Mouse (Mus musculus) limb, embryonic 13.5 days (tissue): ENCODE data around the gene Pik3ca. TPM values are rescaled to one million over a fixed set of nuclear protein-coding genes. Genes with fewer than 3 reads are reported as not detected.

Source experiments
- ATAC-seq: fragments of 200-750 bp; cut with Nextera tagmentation; 2 replicates; pipeline ENCODE4 v1.8.0; 2017; ENCODE audit warnings: low read depth, moderate number of reproducible peaks, moderate TSS enrichment; ENCODE audit not compliant: low FRiP score
- H3K27ac ChIP-seq: fragments of 300-500 bp; sonication (generic); 2 replicates; pipeline ENCODE4 v1.5.1; 2015; ENCODE audit warnings: inconsistent platforms, mild to moderate bottlenecking, moderate library complexity
- H3K27me3 ChIP-seq: fragments of 300-500 bp; sonication (generic); 2 replicates; pipeline ENCODE4 v1.6.1; 2015; ENCODE audit warnings: mild to moderate bottlenecking, inconsistent platforms
- H3K36me3 ChIP-seq: fragments of 300-500 bp; sonication (generic); 2 replicates; pipeline ENCODE4 v1.6.1; 2015; ENCODE audit warnings: inconsistent platforms, mild to moderate bottlenecking, moderate library complexity
- H3K4me1 ChIP-seq: fragments of 300-500 bp; sonication (generic); 2 replicates; pipeline ENCODE4 v1.6.1; 2015; ENCODE audit warnings: inconsistent platforms
- H3K4me2 ChIP-seq: fragments of 300-500 bp; sonication (generic); replicated peaks from 2 replicates; pipeline ENCODE4 v1.6.1; 2015; ENCODE audit warnings: inconsistent platforms, mild to moderate bottlenecking, moderate library complexity
- H3K4me3 ChIP-seq: fragments of 300-500 bp; sonication (generic); 2 replicates; pipeline ENCODE4 v1.5.1; 2015; ENCODE audit warnings: moderate library complexity, mild to moderate bottlenecking, inconsistent platforms
- H3K9ac ChIP-seq: fragments of 300-500 bp; sonication (generic); 2 replicates; pipeline ENCODE4 v1.6.1; 2015; ENCODE audit warnings: mild to moderate bottlenecking, inconsistent platforms
- H3K9me3 ChIP-seq: fragments of 300-500 bp; sonication (generic); 2 replicates; pipeline ENCODE4 v1.6.1; 2016; ENCODE audit warnings: inconsistent platforms
- WGBS: fragments of 180-500 bp; shearing (Covaris S2); methylation state at CpG from one replicate; pipeline ENCODE4 v1.1.7; 2015; 5-methylcytosine and 5-hydroxymethylcytosine counted together
- polyA plus RNA-seq: library from polyadenylated mRNA; unstranded; fragments of >200 nt; fragmentation: Nextera tagmentation; extraction: Ambion mirVana; gene quantifications from 2 replicates; pipeline ENCODE4 v1.2.1, GENCODE M21; 2015

The Pik3ca gene
- polyA plus RNA-seq, 1 experiment from 2014 or later: 10.6 TPM

DNA sequence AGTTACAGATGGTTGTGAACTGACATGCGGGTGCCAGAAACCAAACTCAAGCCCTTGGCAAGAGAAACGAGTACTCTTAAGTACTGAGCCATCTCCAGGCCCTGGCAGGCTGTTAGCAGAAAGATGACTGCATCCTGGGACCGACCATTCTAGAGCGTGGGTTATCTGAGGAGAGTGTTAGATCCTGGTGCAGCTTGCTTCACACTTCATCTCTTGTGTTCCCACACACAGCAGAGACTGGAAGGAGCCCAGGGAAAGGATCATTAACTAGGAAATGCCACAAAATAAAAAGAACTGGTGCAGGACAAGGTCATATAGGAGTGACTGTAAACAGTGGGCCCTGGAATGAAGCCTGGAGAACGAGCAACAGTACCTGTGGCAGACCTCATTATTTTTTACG, 73.6 kb downstream of the Pik3ca start:
- H3K9ac ChIP-seq: no peak overlapping the region
- ATAC-seq: peak; percentile 42; the same call in 1 of the 2 replicates
- WGBS: 32% methylated on average over 6 of the region's 6 CpGs
- H3K27ac ChIP-seq: peak overlapping the region; percentile 55; the same call in 1 of the 2 replicates
- H3K4me1 ChIP-seq: peaks cover 34% of the 10 kb centered on the region
- H3K36me3 ChIP-seq: 0 out of 2 replicates have a peak, but pooled peaks cover 12% of the 10 kb centered on the region
- no peaks in the 10 kb centered on the region for H3K27me3 ChIP-seq
- H3K4me2 ChIP-seq: no peak overlapping the region
- H3K4me3 ChIP-seq: no peak overlapping the region
- H3K9me3 ChIP-seq: no peaks in the 10 kb centered on the region

DNA sequence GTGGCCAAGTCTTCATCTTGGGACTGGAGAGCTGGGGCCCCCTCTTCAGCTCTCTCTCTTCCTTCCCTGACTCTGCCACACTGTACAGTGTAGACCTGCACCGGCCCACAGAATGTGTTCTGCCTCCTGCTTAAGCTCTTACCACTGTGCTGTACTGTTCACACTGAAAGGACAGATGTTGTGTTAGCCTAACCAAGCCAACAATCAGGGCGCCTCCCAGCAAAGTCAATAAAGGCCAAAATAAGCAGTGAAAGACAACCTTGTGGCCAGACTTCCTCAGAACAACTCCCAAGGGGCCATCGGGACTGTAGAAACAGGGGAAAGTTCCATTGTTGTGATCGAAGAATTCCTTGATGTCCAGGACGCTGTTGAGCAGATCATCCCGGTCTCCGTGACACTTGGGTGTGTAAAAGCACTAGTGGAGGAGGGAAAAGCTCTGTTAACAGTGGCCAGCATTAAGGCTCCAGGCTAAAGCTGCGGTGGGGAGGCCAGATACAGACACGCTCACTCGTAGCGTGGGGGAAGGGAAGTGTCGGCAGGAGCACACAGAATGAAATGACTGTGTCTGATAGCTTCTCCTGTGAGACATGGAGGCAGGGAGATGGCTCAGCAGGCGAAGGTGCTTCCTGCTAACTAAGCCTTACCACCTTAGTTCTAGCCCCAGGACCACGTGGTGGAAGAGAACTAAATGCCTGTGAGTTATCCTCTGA, 74.9 kb downstream of the Pik3ca start:
- H3K4me3 ChIP-seq: no peak overlapping the region
- H3K4me1 ChIP-seq: peaks cover 34% of the 10 kb centered on the region
- H3K36me3 ChIP-seq: 0 out of 2 replicates have a peak, but pooled peaks cover under 1% of the 10 kb centered on the region
- no peaks in the 10 kb centered on the region for H3K9me3 ChIP-seq
- H3K27ac ChIP-seq: no peak overlapping the region
- H3K9ac ChIP-seq: no peak overlapping the region
- H3K27me3 ChIP-seq: no peaks in the 10 kb centered on the region
- WGBS: 64% methylated on average over 14 of the region's 14 CpGs
- ATAC-seq: no peak
- H3K4me2 ChIP-seq: 0 out of 2 replicates have a peak overlapping the region, but pooled peaks have one; percentile 12

DNA sequence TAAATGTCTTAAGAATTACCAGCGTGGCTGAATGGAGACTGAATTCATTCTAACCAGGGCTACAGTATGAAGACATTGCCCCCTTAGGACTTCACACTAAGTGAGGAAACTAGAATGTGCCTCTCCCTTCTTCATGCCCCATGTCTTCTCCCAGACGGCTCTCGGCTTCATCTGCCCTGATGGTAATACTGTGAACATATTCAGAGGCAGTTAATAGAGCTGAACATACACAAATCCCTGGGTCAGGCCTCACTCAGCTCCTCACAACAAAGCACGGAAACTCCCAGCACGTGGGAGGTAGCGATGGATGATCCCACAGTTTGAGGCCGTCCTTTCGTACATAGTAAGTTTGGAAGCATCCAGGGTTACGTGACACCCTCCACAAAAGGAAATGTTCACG, 75.7 kb downstream of the Pik3ca start:
- 85% methylated on average over 10 of the region's 10 CpGs for WGBS
- Histone ChIP-seq H3K27ac (no peak overlapping the region), H3K9me3 (no peaks in the 10 kb centered on the region), H3K4me3 (no peak overlapping the region), H3K4me1 (peaks cover 34% of the 10 kb centered on the region), H3K4me2 (no peak overlapping the region), H3K36me3 (no peaks in the 10 kb centered on the region), H3K9ac (no peak overlapping the region), H3K27me3 (no peaks in the 10 kb centered on the region)
- no peak for ATAC-seq

DNA sequence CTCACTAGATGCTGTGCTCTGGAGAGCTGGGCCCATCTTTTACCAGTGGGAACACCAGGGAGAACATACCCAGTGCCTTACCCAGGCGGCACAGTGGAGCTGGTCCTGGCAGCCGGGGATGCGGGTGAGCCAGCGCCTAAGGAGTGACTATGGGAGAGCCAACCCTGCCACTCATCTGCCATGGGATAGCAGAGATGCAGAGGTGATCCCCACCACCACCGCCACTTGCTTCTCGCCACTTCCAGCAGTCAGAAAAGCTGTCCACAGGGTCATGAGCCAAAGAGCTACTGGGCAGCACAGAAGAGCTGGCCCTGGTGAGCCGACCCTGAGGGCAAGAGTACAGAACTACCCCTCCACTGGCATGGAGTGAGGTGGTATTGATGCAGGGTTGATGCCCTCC, 82.5 kb downstream of the Pik3ca start:
- no peaks in the 10 kb centered on the region for H3K27me3 ChIP-seq
- no peak for ATAC-seq
- H3K9me3 ChIP-seq: no peaks in the 10 kb centered on the region
- WGBS: 88% methylated on average over 7 of the region's 7 CpGs
- H3K4me2 ChIP-seq: no peak overlapping the region
- no peak overlapping the region for H3K9ac ChIP-seq
- no peak overlapping the region for H3K27ac ChIP-seq
- H3K36me3 ChIP-seq: no peaks in the 10 kb centered on the region
- no peak overlapping the region for H3K4me3 ChIP-seq
- no peaks in the 10 kb centered on the region for H3K4me1 ChIP-seq

DNA sequence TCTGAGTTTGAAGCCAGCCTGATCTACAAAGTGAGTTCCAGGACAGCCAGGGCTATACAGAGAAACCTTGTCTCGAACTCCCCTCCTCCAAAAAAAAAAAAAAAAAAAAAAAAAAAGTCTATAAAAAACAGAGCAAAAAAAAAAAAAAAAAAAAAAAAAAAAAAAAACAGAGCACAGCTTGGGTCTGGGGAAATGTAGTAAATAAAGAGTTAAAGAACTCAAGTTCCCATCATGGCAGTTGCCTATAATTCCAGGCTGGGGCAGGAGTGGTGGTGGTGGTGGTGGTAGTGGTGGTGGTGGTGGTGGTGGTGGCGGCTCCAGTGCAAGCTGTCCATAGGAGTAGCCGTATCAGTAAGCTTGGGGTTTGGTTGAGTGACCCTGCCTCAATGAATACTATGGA, 85.6 kb downstream of the Pik3ca start:
- no peak for ATAC-seq
- Histone ChIP-seq H3K27ac (no peak overlapping the region), H3K4me3 (no peak overlapping the region), H3K9ac (no peak overlapping the region), H3K36me3 (no peaks in the 10 kb centered on the region), H3K27me3 (no peaks in the 10 kb centered on the region), H3K4me2 (no peak overlapping the region), H3K9me3 (no peaks in the 10 kb centered on the region), H3K4me1 (no peaks in the 10 kb centered on the region)
- 77% methylated on average over 3 of the region's 3 CpGs for WGBS

DNA sequence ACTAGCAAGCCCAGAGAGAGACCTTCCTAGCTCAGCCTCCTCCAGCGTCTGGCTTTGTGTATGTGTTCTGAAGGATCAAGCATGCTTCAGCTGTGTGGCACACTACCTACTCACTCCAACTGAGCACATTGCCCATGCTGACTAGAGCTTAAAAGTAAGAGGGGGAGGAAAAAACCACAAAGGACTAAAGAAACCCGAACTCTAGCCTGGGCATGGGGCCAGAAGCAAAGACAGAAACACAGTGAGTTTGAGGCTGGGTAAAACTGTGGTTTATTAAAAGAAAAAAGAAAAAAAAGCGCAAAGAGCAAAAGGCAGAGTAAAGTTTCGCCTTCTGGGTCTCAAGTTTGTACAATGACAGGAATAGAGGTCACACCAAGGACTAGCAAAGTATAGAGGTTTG, 89.1 kb downstream of the Pik3ca start:
- Histone ChIP-seq H3K4me1 (no peaks in the 10 kb centered on the region), H3K4me2 (no peak overlapping the region), H3K9ac (no peak overlapping the region), H3K36me3 (no peaks in the 10 kb centered on the region), H3K27me3 (no peaks in the 10 kb centered on the region), H3K4me3 (no peak overlapping the region), H3K9me3 (no peaks in the 10 kb centered on the region), H3K27ac (no peak overlapping the region)
- WGBS: 67% methylated on average over 4 of the region's 4 CpGs
- ATAC-seq: no peak

DNA sequence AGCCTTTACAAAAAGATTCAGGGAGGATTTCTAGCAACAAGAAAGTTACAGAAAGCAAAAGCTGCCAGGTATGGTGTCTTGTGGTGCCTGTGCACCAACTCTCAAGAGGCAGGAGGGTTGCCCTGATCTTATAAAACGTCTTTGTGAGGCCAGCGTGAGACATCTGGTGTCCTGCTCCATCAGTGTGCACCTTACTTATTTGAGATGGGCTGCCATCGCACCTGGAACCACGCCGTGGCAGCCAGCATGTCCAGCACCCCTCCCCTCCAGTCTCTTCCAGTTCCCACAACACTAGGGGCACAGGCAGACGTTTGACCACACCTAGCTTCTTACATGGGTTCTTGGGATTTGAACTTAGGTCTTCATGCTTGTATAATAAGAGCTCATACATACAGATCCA, 90.7 kb downstream of the Pik3ca start:
- Histone ChIP-seq H3K9ac (no peak overlapping the region), H3K27ac (no peak overlapping the region), H3K4me1 (no peaks in the 10 kb centered on the region), H3K36me3 (no peaks in the 10 kb centered on the region), H3K4me3 (no peak overlapping the region), H3K4me2 (no peak overlapping the region), H3K27me3 (no peaks in the 10 kb centered on the region), H3K9me3 (no peaks in the 10 kb centered on the region)
- no peak for ATAC-seq
- 75% methylated on average over 6 of the region's 6 CpGs for WGBS

DNA sequence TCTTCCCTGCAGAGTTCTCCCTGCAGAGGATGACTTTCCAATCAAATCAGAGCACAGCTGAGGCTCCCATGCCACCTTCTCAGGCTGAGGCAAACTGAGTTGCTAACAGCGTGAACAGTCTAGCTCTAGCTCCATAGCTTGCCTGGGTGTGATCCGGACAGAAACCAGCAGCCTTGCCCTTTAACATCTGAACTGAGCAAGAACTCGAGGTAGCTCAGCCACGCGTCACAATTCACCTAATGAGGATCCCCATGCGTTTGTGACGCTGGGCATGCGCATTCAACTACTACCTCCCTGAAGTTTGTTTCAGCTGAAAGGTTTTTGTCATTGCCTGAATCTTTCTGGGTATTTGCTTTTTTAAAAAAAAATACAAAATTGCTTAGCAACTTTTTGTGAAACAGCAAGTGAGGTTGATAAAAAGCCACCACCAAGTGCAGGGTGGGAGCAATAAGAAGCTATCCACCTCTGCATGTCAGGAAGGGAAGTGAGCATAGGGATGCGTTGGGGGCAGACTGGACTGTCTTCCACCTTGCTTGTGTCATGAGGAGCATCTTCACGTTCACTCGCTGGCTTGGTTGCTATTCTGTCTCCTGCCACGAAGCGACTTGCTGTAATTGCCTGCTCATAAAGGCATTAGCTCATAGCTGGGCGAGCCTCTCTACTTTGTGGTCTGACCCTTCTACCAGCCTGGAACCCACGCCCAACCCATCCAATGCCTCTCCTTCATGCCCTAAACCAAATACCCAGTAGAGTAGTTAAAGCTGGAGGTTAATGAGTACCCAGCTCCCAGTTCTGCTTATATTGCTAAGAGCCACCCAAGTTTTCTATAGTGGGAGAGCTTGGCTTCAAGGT, 92.8 kb downstream of the Pik3ca start:
- H3K4me2 ChIP-seq: no peak overlapping the region
- no peaks in the 10 kb centered on the region for H3K9me3 ChIP-seq
- no peaks in the 10 kb centered on the region for H3K36me3 ChIP-seq
- ATAC-seq: no peak
- H3K27ac ChIP-seq: no peak overlapping the region
- H3K27me3 ChIP-seq: no peaks in the 10 kb centered on the region
- WGBS: 67% methylated on average over 15 of the region's 15 CpGs
- no peak overlapping the region for H3K4me3 ChIP-seq
- H3K4me1 ChIP-seq: no peaks in the 10 kb centered on the region
- no peak overlapping the region for H3K9ac ChIP-seq

DNA sequence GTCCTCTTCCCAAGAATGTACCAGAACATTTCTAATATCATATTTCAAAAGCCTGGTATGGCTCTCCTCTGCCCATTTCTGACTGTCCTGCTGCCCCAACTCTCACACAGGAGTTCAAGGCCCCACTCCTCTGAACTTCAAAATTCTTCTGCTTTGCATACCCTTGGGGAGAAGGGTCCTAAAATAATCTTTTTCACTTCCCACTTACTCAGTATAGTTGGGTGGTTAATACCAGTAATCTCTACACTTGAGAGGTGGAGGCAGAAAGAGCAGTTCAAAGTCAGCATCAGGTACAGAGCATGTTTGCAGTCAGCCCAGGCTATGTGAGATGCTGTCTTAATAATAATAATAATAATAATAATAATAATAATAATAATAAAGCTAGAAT, 93.5 kb downstream of the Pik3ca start:
- Histone ChIP-seq H3K27me3 (no peaks in the 10 kb centered on the region), H3K36me3 (no peaks in the 10 kb centered on the region), H3K4me3 (no peak overlapping the region), H3K9ac (no peak overlapping the region), H3K9me3 (no peaks in the 10 kb centered on the region), H3K4me2 (no peak overlapping the region), H3K27ac (no peak overlapping the region), H3K4me1 (no peaks in the 10 kb centered on the region)
- ATAC-seq: no peak

DNA sequence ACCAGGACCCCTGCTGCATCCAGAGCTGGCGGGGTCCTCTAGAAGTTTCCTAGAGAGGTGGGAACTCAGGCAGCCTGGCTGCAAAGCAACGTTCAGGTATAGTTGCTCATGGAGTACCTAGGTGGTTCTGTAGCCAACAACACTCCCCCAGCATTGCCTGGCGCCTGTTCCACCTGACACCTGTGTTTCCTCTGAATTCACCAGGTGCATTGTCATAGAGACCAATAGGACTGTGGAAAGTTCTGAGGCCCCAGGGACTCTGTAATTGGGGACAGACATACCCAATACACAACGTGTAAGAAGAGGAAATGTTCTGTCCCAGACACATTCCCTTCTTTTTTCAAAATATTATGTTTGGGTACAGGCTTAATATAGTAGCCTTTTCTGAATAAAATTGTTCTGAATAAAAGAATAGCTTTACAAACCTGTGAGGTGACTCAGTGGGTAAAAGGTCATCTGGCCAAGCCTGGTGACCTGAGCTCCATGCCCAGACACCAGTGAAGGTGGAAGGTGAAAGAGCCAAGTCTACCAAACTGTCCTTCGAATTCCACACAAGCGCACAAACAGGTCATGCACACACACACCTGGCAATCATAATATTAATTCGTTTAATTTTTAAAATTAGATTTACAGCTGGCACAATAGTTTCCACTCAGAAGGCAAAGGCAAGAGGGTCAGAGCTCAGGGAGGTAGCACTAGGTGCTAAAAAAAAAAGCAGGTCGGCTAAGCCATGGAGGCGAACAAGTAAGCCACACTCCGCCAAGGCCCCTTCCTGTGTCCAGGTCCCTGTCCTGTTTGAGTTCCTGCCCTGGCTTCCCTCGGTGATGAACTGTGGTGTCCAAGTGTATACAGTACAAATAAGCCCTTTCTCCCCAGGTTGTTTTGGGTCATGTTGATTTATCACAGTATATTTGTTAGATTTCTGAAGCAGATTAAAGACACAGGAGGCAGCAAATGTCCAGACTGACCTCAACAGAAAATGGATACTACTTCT, 94.9 kb downstream of the Pik3ca start, which contains the start of gene Kcnmb3:
Kcnmb3 (minus strand) TSS at position 135 of the 994 bp plus-strand sequence.
- WGBS: 74% methylated on average over 11 of the region's 11 CpGs
- Histone ChIP-seq H3K27me3 (no peaks in the 10 kb centered on the region), H3K4me2 (no peak within 1 kb of the TSS), H3K36me3 (no peaks in the 10 kb centered on the region), H3K4me3 (no peak within 1 kb of the TSS), H3K4me1 (no peaks in the 10 kb centered on the region), H3K9me3 (no peaks in the 10 kb centered on the region), H3K27ac (no peak within 1 kb of the TSS), H3K9ac (no peak within 1 kb of the TSS)
- ATAC-seq: no peak

DNA sequence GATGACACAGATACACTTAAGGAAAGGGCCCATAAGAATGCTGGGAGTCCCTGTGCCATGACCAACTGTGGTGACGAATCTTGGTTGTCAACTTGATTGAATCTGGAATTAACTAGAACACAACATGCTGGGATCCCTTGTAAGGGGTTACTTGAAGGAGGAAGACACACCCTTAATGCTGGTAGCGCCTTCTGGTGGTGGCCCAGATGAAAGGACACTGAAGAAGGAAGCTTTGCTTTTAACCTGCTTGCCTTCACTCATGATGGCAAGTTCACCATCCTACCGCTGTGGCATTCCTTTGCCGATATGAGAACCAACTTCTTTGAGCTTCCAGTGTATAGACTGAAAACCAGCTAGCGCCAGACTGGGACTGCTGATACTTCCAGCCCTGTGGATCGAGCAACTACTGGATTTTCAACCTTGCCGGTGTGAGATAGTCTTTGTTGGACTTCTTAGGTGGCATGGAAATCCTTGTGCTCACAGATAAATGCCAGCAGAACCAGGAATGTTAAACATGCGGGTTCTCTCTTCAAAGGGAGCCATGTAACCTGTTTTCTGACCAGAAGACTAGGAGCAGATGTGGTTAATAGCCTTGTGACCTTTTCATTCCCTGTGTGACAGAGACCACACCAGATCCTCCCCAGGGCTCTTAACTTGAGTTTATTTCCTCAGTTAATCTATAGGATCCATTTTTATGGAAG, 97.1 kb downstream of the Pik3ca start:
- Histone ChIP-seq H3K4me1 (no peaks in the 10 kb centered on the region), H3K27ac (no peak overlapping the region), H3K27me3 (no peaks in the 10 kb centered on the region), H3K4me2 (no peak overlapping the region), H3K4me3 (no peak overlapping the region), H3K36me3 (no peaks in the 10 kb centered on the region), H3K9me3 (no peaks in the 10 kb centered on the region), H3K9ac (no peak overlapping the region)
- 72% methylated on average over 8 of the region's 8 CpGs for WGBS
- no peak for ATAC-seq
